ENCODE assay signal across 7 mouse cellular contexts in the genomic region with DNA sequence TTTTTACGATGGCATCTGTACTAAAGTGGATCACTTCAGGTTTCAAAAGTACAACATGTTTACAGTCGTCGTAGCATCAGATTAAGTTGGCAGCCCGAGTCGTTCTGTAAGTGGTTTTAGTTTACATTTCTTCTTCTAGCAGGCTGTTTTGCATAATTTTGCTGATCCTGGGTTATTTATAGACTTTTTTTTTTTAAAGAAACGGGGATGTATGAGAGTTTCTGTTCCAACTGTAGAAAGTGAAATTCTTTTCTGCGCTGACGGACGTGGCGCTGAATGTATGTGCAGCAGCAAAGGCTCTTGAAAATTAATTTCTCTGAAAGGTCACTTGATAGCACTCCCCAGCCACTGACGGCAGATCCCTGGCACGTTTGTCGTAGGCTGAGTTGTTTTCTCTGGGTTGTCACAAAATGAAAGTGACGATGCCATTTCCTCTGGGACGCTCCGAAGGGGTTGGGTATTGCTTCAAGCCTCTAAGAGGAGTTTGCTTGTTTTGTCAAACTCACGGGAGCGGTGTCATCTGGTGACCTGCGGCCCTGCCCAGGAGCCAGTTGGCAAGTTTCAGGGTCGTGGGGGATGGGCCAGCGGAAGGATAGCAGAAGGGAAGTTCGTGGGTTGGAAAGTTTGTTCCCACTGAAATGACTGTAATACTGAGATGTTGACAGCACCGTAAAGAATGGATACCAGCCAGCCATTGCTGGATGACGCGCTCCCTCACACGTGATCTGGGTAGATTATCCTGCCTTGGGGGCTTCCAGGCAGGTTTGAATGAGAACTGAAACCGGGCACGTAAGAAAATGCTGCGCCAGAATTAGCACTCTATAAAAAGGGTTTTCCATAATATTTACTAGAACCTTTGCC.
DNase-seq lines count a peak whose midpoint lies in the region; ATAC-seq lines count a peak whose summit lies in the region.

No protein-coding gene starts in this region.

- no peaks in the 10 kb centered on the region for H3K9me3 ChIP-seq in hindbrain, embryonic 14.5 days (ENCODE audit: control insufficient read depth, low read length)
- H3K9me3 ChIP-seq in megakaryocyte, embryonic 14.5 days, result no peaks in the 10 kb centered on the region

- H3K36me3 ChIP-seq in hindbrain, embryonic 14.5 days (replicated peaks; ENCODE audit: control insufficient read depth, insufficient read depth), result no peaks in the 10 kb centered on the region
- H3K36me3 ChIP-seq in megakaryocyte, embryonic 14.5 days (replicated peaks; ENCODE audit: low read length), result peaks cover 19% of the 10 kb centered on the region

- peaks cover 21% of the 10 kb centered on the region for H3K4me1 ChIP-seq in hindbrain, embryonic 14.5 days (replicated peaks; ENCODE audit: control insufficient read depth, insufficient read depth, low read length)
- H3K4me1 ChIP-seq in megakaryocyte, embryonic 14.5 days, result peaks cover 51% of the 10 kb centered on the region

- WGBS in hindbrain, embryonic 14.5 days, result under 1% methylated on average over 29 of the region's 29 CpGs

- peak overlapping the region; percentile 86 for H3K4me2 ChIP-seq in hindbrain, embryonic 14.5 days (replicated peaks)

- H3K27ac ChIP-seq in hindbrain, embryonic 14.5 days, result no peak overlapping the region

- intact Hi-C loops in left cerebral cortex, postnatal 14 days (cut with DNase I), result no loop called here

- ATAC-seq in activated CD4-positive, CD25-positive, alpha-beta regulatory T cell, adult 4 months, result peak; percentile 62
- peak; percentile 54 for ATAC-seq in hindbrain, embryonic 14.5 days (ENCODE audit: low FRiP score)

- DNase-seq in cerebellum, adult 9-11 months, result peak; percentile 60
- peak; percentile 70 for DNase-seq in gastrocnemius, adult 18-20 months (ENCODE audit: low spot score)
- peak; percentile 48 for DNase-seq in hindbrain, embryonic 14.5 days (ENCODE audit: low spot score)
- DNase-seq in left cerebral cortex, postnatal 14 days (ENCODE audit: low spot score in 2 of 2), result peak; percentile 20 to 28
- peak; percentile 20 for DNase-seq in right cerebral cortex, postnatal 25 days

- H3K4me3 ChIP-seq in hindbrain, embryonic 14.5 days (replicated peaks; ENCODE audit: low read length), result peak overlapping the region; percentile 31
- H3K4me3 ChIP-seq in megakaryocyte, embryonic 14.5 days (replicated peaks), result peak overlapping the region; percentile 94

- H3K27me3 ChIP-seq in hindbrain, embryonic 14.5 days (ENCODE audit: control insufficient read depth, insufficient read depth, low read length), result 0 out of 2 replicates have a peak, but pooled peaks cover 5% of the 10 kb centered on the region
- H3K27me3 ChIP-seq in megakaryocyte, embryonic 14.5 days (replicated peaks), result no peaks in the 10 kb centered on the region

- peak overlapping the region; percentile 42 for H3K9ac ChIP-seq in hindbrain, embryonic 14.5 days

Comparison
In these comparisons a context has a peak if more than half of its experiments do, and no peak if none do; other contexts are left out.
1. DNase-seq: peak in every context shown above with its lines; median percentile 70 in gastrocnemius, adult 18-20 months; 60 in cerebellum, adult 9-11 months; 48 in hindbrain, embryonic 14.5 days; 24 in left cerebral cortex, postnatal 14 days; 20 in right cerebral cortex, postnatal 25 days.